In the genomic region with DNA sequence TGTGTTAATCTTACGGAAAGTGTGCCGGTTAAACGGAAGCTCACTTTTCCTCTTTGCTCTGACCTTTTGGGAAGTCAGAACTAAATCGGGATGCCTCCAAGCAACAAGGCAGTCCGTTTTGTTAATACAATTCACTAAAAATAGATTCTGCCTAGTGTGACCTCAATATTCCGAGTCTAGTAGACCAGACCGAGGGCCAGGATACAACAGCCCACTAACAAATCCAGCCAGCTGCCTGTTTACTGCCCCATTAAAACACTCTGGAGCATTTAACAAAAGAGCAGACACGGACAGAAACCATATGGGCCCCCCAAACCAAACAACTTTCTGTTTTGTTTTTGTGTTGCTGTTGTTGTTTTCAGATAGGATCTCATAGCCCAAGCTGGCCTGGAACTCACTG, we compare ENCODE assay signal across 13 mouse cellular contexts.
DNase-seq lines count a peak whose midpoint lies in the region; ATAC-seq and TF ChIP-seq lines count a peak whose summit lies in the region.
"Had no signal": no experiment of that assay in that cellular context is flagged by ENCODE, and none has a peak within 500 bp of the region (broad histone marks: within the 10 kb centered on the region; RNA-seq: fewer than 3 reads in every experiment).

No protein-coding gene starts in this region.

- peak overlapping the region; percentile 68 for H3K27ac ChIP-seq in gastrocnemius, adult 2 months
- peak overlapping the region; percentile 62; the same call in 1 of the 2 replicates for H3K27ac ChIP-seq in kidney, embryonic 15.5 days
- peak overlapping the region; percentile 27; the same call in 1 of the 2 replicates for H3K27ac ChIP-seq in lung, postnatal 0 days (ENCODE audit: low read length)
- H3K27ac ChIP-seq: embryonic facial prominence, embryonic 12.5 days; forebrain, embryonic 12.5 days; limb, embryonic 15.5 days had no signal

- TF ChIP-seq POLR2A in brain, embryonic 14.5 days (IDR thresholded peaks at IDR 0.05; ENCODE audit: borderline replicate concordance, extremely low read depth, insufficient read depth, insufficient read length, poor library complexity, severe bottlenecking): no peak

- no peak overlapping the region for H3K9ac ChIP-seq in kidney, embryonic 15.5 days
- no peak overlapping the region for H3K9ac ChIP-seq in lung, postnatal 0 days (replicated peaks; ENCODE audit: low read depth)
- H3K9ac ChIP-seq: embryonic facial prominence, embryonic 12.5 days; forebrain, embryonic 12.5 days; limb, embryonic 15.5 days had no signal

- DNase-seq in gastrocnemius, adult 2 months: no peak
- DNase-seq in gastrocnemius, adult 8-10 months (ENCODE audit: low spot score in 2 of 2): no peak
- DNase-seq in brain, embryonic 14.5 days (ENCODE audit: low read depth): peak; percentile 39
- peak; percentile 67 for DNase-seq in lung, postnatal 0 days (ENCODE audit: low spot score)
- no peak for DNase-seq in testis, postnatal 14 days (ENCODE audit: low spot score)
- DNase-seq in adrenal gland, postnatal 4 days (ENCODE audit: low spot score in 2 of 2): no peak
- DNase-seq: cerebellum, adult 9-11 months; gastrocnemius, postnatal 25 days had no signal

- H3K27me3 ChIP-seq in kidney, embryonic 15.5 days: no peaks in the 10 kb centered on the region
- no peaks in the 10 kb centered on the region for H3K27me3 ChIP-seq in lung, postnatal 0 days (replicated peaks; ENCODE audit: insufficient read depth, low read length)
- H3K27me3 ChIP-seq: limb, embryonic 15.5 days had no signal

- peak overlapping the region; percentile 9; the same call in 1 of the 2 replicates for H3K4me3 ChIP-seq in gastrocnemius, adult 2 months
- no peak overlapping the region for H3K4me3 ChIP-seq in kidney, embryonic 15.5 days (replicated peaks)
- no peak overlapping the region for H3K4me3 ChIP-seq in lung, postnatal 0 days (ENCODE audit: low read depth, low read length)
- H3K4me3 ChIP-seq: embryonic facial prominence, embryonic 12.5 days; forebrain, embryonic 12.5 days; limb, embryonic 15.5 days had no signal

- H3K36me3 ChIP-seq in kidney, embryonic 15.5 days: no peaks in the 10 kb centered on the region
- H3K36me3 ChIP-seq in lung, postnatal 0 days (ENCODE audit: insufficient read depth, low read length): no peaks in the 10 kb centered on the region
- H3K36me3 ChIP-seq: embryonic facial prominence, embryonic 12.5 days; forebrain, embryonic 12.5 days; limb, embryonic 15.5 days had no signal

- H3K9me3 ChIP-seq in kidney, embryonic 15.5 days (replicated peaks): no peaks in the 10 kb centered on the region
- H3K9me3 ChIP-seq in lung, postnatal 0 days (ENCODE audit: low read length): no peaks in the 10 kb centered on the region
- H3K9me3 ChIP-seq: embryonic facial prominence, embryonic 12.5 days; forebrain, embryonic 12.5 days; limb, embryonic 15.5 days had no signal

- 40% methylated on average over 8 of the region's 8 CpGs for WGBS in kidney, embryonic 15.5 days
- WGBS in lung, postnatal 0 days: 40% methylated on average over 8 of the region's 8 CpGs

- TF ChIP-seq CTCF in gastrocnemius, adult 2 months (IDR thresholded peaks at IDR 0.05): no peak
- no peak for TF ChIP-seq CTCF in brain, embryonic 14.5 days (IDR thresholded peaks at IDR 0.05; ENCODE audit: borderline replicate concordance, extremely low read depth, insufficient read depth, insufficient read length)
- no peak for TF ChIP-seq CTCF in lung, postnatal 0 days (IDR thresholded peaks at IDR 0.05)

- H3K4me2 ChIP-seq in kidney, embryonic 15.5 days: no peak overlapping the region
- H3K4me2 ChIP-seq in lung, postnatal 0 days (replicated peaks; ENCODE audit: low read depth, low read length): no peak overlapping the region; the same call in 1 of the 2 replicates
- H3K4me2 ChIP-seq: embryonic facial prominence, embryonic 12.5 days; forebrain, embryonic 12.5 days; limb, embryonic 15.5 days had no signal

- intact Hi-C loops in gastrocnemius, adult 2 months (cut with DNase I): loop anchor here (10.0 kb wide), 1 partner anchor 346 kb away; no protein-coding TSS in a partner anchor

- no peak for ATAC-seq in kidney, embryonic 15.5 days (replicated peaks; ENCODE audit: low FRiP score)
- ATAC-seq in lung, postnatal 0 days: peak; percentile 58
- no peak for ATAC-seq in megakaryocyte progenitor cell, adult 5-6 weeks (replicated peaks; ENCODE audit: poor library complexity)

- peaks cover 34% of the 10 kb centered on the region for H3K4me1 ChIP-seq in kidney, embryonic 15.5 days
- peaks cover 4% of the 10 kb centered on the region; the same call in 1 of the 2 replicates for H3K4me1 ChIP-seq in lung, postnatal 0 days (ENCODE audit: insufficient read depth, low read depth, low read length)

- no peak for TF ChIP-seq EP300 in lung, postnatal 0 days (IDR thresholded peaks at IDR 0.05)

Comparison
In these comparisons a context has a peak if more than half of its experiments do, and no peak if none do; other contexts are left out.
1. DNase-seq: peak in brain, embryonic 14.5 days (single experiment) and lung, postnatal 0 days (single experiment); none in gastrocnemius, adult 2 months (single experiment), gastrocnemius, adult 8-10 months (0 of 2), testis, postnatal 14 days (single experiment) and adrenal gland, postnatal 4 days (0 of 2).
2. Peak in every context shown above with its lines, with median percentiles within 50 percentile points of each other: H3K27ac ChIP-seq.